Mouse (Mus musculus) myocyte (in vitro differentiated cells): ENCODE data around the gene Zfp14.

ENCODE experiments used
- MAX ChIP-seq: IDR thresholded peaks from one replicate; pipeline ENCODE4 v1.6.1; 2011; ENCODE audit warnings: low read depth, mild to moderate bottlenecking, control low read depth
- REST ChIP-seq: IDR thresholded peaks from one replicate; pipeline ENCODE4 v1.6.1; 2011; ENCODE audit warnings: mild to moderate bottlenecking, control low read depth, moderate library complexity; ENCODE audit not compliant: insufficient read depth, insufficient read length

- TF ChIP-seq MAX (no peak), REST (no peak)
Observed at GRCm38 (mm10) chr7:30000601-30001000, 50.6 kb downstream of the Zfp14 start.
